Mouse (Mus musculus): Measurements from ENCODE around the gene Frmd4a. TPM values are rescaled to one million over a fixed set of nuclear protein-coding genes. Genes with fewer than 3 reads are reported as not detected.

Gene Frmd4a
- 1.1 TPM for polyA plus RNA-seq (2017; shearing (Covaris generic))

GRCm38 (mm10) chr2:4017528-4018288 lies at the start of gene Frmd4a:
Gene Frmd4a (plus strand): TSS chr2:4017717.

GRCm38 (mm10) chr2:4651500-4652285 lies 634.2 kb downstream of the Frmd4a start, which contains the start of gene Prpf18:
Gene Prpf18 (minus strand): TSS chr2:4652113.

